Mouse (Mus musculus): Measurements from ENCODE around the gene Sdk1. TPM values are rescaled to one million over a fixed set of nuclear protein-coding genes. Genes with fewer than 3 reads are reported as not detected.

Gene Sdk1
- polyA plus RNA-seq, 1 experiment: not detected

DNA sequence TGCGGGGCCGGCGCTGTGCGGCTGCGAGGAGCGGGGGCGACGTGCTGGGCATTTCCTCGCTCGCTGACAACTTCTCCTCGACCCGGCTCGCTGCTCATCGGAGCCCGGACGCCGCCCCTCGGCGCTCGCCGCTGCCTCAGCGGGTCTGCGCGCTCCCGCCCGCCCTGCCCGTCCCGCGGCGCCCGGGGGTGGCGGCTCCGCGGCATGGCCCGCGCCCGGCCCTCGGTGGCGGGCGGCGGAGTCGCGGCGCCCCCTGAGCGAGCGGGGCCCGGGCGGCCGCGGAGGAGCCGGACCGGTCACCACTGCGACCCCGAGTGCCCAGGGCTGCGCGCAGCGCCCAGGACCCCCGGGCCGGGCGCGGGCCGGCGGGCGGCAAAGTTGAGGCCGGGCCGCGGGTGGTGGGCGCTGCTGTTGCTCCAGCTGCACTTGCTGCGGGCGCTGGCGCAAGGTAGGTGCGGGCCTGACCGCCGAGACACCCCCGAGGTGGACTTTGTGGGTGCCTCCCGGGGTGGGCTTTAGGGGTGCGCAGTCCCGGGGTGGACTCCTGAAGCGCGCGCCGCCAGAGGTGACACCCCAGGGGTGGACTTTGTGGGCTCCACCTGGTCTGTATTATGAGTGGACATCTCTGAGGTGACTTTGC lies 475 bp downstream of the Sdk1 start:
- TF ChIP-seq CTCF (IDR thresholded peaks at IDR 0.05; ENCODE audit: insufficient read depth, low read depth, low read length): no peak
- no peak for TF ChIP-seq POLR2A (IDR thresholded peaks at IDR 0.05; ENCODE audit: insufficient read depth, low read depth, low read length)
- Histone ChIP-seq H3K27ac (ENCODE audit: insufficient read depth, low read depth, low read length) (no peak overlapping the region), H3K4me1 (ENCODE audit: control insufficient read depth, insufficient read depth, low read length) (peaks cover 16% of the 10 kb centered on the region), H3K4me3 (ENCODE audit: insufficient read depth, low read depth, low read length) (peak overlapping the region; percentile 76)
- 5% methylated on average over 81 of the region's 82 CpGs for WGBS

DNA sequence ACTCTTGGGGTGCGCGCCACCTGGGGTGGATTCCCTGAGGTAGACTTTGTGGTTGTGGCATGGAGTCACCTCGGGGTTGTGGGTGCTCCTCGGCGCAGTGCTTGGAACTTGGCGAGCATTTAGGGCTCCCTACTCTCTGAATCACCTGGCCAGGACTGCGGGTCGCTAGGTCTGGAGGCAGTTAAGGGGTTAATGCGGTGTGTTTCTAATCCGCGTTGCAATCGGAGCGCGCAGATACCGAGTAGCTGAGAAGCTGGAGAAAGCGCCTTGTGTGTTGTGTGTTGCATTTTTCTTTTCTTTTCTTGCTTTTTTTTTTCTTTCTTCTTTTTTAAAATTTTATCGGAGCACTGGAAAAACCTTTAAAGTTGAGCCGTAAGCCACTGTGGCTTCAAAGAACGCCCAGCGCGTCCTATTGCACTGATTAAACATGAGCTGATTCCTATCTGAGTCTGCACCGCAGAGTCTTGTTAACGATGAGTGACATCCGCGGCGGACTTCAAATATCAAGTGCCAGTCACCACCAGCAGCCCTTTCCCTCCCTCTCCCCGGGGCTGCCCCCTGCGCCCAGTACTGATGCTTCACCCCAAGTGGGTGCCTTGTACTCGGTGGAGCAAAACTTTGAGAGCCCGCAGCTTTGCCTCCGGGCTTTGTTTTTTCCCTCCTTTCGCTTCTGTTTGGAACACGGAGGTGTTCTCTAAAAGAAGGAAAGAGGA lies 2.1 kb downstream of the Sdk1 start:
- TF ChIP-seq CTCF (IDR thresholded peaks at IDR 0.05; ENCODE audit: insufficient read depth, low read depth, low read length) (no peak), POLR2A (IDR thresholded peaks at IDR 0.05; ENCODE audit: insufficient read depth, low read depth, low read length) (no peak)
- H3K4me1 ChIP-seq (ENCODE audit: control insufficient read depth, insufficient read depth, low read length): peaks cover 16% of the 10 kb centered on the region
- H3K4me3 ChIP-seq (ENCODE audit: insufficient read depth, low read depth, low read length): peak overlapping the region; percentile 37
- H3K27ac ChIP-seq (ENCODE audit: insufficient read depth, low read depth, low read length): no peak overlapping the region
- 4% methylated on average over 33 of the region's 33 CpGs for WGBS

DNA sequence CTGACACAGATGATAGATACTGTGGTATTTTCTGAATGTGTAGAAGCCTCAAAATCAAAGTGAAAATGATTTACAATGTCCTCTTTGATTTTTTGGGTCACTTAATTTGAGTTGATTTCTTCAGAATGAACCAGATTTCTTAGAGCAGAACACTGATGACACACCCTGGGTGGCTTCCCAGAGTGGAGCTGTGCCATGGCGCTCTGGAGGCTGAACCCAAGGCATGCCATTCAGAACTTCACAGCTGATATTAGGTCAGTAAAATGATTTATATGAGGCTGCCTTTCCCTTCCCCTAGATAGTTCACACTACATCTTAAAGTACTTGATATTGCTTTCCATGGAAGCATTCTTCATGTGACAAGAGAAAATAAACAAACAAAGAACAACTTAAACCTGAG lies 23.0 kb downstream of the Sdk1 start:
- 94% methylated on average over 1 of the region's 1 CpGs for WGBS
- H3K27ac ChIP-seq (ENCODE audit: insufficient read depth, low read depth, low read length): no peak overlapping the region
- H3K4me1 ChIP-seq (ENCODE audit: control insufficient read depth, insufficient read depth, low read length): no peaks in the 10 kb centered on the region
- TF ChIP-seq POLR2A (IDR thresholded peaks at IDR 0.05; ENCODE audit: insufficient read depth, low read depth, low read length) (no peak), CTCF (IDR thresholded peaks at IDR 0.05; ENCODE audit: insufficient read depth, low read depth, low read length) (no peak)
- H3K4me3 ChIP-seq (ENCODE audit: insufficient read depth, low read depth, low read length): no peak overlapping the region

DNA sequence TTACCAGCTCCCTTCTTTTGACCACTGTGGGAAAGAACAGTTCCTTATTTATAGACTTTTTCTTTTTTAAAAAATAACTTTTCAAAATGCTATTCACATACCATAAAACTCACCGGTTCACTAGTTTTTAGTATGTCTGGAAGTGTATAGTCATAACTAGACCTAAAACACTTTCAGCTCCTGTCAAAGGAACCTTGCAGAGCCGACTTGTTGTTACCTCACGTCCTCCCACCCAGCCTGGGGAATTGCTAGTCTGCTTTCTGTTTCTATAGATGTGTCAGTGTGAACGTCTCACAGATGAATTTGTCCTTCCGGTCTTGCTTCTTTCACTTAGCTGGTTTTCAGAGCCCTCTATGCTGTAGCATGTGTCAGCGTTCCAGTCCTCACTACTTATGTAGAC lies 35.8 kb downstream of the Sdk1 start:
- Histone ChIP-seq H3K4me3 (ENCODE audit: insufficient read depth, low read depth, low read length) (no peak overlapping the region), H3K4me1 (ENCODE audit: control insufficient read depth, insufficient read depth, low read length) (no peaks in the 10 kb centered on the region), H3K27ac (ENCODE audit: insufficient read depth, low read depth, low read length) (no peak overlapping the region)
- TF ChIP-seq CTCF (IDR thresholded peaks at IDR 0.05; ENCODE audit: insufficient read depth, low read depth, low read length) (no peak), POLR2A (IDR thresholded peaks at IDR 0.05; ENCODE audit: insufficient read depth, low read depth, low read length) (no peak)
- WGBS: 80% methylated on average over 6 of the region's 6 CpGs

DNA sequence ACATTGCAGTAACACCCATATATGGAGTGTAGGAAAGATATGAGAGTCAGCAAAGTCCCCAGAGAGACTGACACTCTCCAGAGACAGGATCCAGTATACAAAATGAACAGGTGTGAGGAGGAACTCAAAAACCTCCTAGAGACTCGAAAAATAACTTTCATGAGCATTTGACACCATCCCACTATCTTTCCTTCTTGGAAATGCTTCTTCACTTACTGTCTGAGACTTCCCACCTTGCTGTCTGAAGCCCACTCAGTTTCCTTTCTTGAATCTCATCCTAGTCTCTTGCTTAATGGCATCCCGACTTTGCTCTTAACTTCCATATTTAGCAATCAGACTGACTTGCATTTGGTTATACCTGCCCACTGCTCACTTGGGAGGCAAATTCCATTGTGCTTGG lies 40.5 kb downstream of the Sdk1 start:
- TF ChIP-seq CTCF (IDR thresholded peaks at IDR 0.05; ENCODE audit: insufficient read depth, low read depth, low read length): no peak
- no peak for TF ChIP-seq POLR2A (IDR thresholded peaks at IDR 0.05; ENCODE audit: insufficient read depth, low read depth, low read length)
- WGBS: 76% methylated on average over 2 of the region's 2 CpGs
- H3K4me3 ChIP-seq (ENCODE audit: insufficient read depth, low read depth, low read length): no peak overlapping the region
- no peak overlapping the region for H3K27ac ChIP-seq (ENCODE audit: insufficient read depth, low read depth, low read length)
- no peaks in the 10 kb centered on the region for H3K4me1 ChIP-seq (ENCODE audit: control insufficient read depth, insufficient read depth, low read length)

DNA sequence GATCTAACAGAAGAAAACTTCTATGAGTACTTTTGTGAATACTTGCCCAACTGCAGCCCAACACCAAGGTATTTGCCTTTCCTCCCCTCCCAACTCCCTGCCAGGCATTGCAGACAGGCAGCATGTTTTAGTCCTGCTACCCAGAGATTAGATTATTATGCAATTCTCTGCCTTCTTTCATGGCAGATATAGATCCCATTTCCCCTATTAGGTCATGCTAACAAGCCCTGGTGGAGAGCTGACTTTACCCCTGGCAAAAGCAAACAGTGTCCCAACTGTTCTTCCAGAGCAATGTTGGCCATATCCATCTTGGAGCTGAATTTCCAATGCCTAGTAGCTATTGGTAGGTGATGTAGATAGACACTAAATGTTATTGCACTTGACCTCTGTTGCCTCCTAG lies 48.3 kb downstream of the Sdk1 start:
- Histone ChIP-seq H3K4me3 (ENCODE audit: insufficient read depth, low read depth, low read length) (no peak overlapping the region), H3K27ac (ENCODE audit: insufficient read depth, low read depth, low read length) (no peak overlapping the region), H3K4me1 (ENCODE audit: control insufficient read depth, insufficient read depth, low read length) (no peaks in the 10 kb centered on the region)
- no peak for TF ChIP-seq CTCF (IDR thresholded peaks at IDR 0.05; ENCODE audit: insufficient read depth, low read depth, low read length)

DNA sequence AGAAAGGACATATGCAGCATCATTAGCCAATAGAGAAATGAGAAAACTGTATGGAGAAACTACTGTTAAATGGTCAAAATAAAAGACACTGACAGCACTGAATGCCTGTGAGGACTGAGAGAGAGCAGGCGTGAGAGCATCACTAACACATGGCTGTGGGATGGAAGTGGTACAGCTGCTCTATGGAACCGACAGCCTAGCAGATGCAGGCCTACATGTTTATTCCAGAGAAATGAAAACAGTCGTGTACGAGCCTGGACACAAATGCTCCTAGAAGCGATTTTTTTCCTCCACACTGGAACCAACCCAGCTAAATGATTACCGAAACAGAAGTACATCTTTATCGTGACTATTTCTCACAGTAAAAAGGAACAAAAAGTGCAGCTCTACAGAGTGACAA lies 54.0 kb downstream of the Sdk1 start:
- WGBS: 83% methylated on average over 7 of the region's 7 CpGs
- H3K4me3 ChIP-seq (ENCODE audit: insufficient read depth, low read depth, low read length): no peak overlapping the region
- TF ChIP-seq CTCF (IDR thresholded peaks at IDR 0.05; ENCODE audit: insufficient read depth, low read depth, low read length): no peak
- no peak for TF ChIP-seq POLR2A (IDR thresholded peaks at IDR 0.05; ENCODE audit: insufficient read depth, low read depth, low read length)
- H3K4me1 ChIP-seq (ENCODE audit: control insufficient read depth, insufficient read depth, low read length): no peaks in the 10 kb centered on the region
- H3K27ac ChIP-seq (ENCODE audit: insufficient read depth, low read depth, low read length): no peak overlapping the region

DNA sequence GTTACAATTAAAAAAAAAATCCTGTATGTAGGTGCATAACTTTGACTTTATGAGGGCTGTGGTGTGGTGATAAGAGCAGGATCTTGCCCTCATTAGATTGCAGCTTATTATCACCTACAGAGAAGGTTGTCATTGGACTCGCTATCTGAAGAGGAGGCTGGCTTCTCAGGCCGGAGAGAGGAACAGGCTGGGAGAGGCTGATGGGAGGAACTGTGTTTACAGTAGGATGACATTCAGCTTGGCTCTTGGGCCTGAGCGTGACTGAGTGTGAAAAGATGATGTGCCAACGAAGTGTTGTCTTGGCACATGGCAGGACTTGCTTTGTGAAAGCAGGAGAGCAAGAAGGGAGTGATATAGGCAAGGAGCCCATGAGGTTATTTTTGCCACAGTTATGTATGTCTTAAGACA lies 61.0 kb downstream of the Sdk1 start:
- no peak overlapping the region for H3K4me3 ChIP-seq (ENCODE audit: insufficient read depth, low read depth, low read length)
- H3K27ac ChIP-seq (ENCODE audit: insufficient read depth, low read depth, low read length): no peak overlapping the region
- H3K4me1 ChIP-seq (ENCODE audit: control insufficient read depth, insufficient read depth, low read length): peaks cover 3% of the 10 kb centered on the region; the same call in 1 of the 2 replicates
- no peak for TF ChIP-seq CTCF (IDR thresholded peaks at IDR 0.05; ENCODE audit: insufficient read depth, low read depth, low read length)
- TF ChIP-seq POLR2A (IDR thresholded peaks at IDR 0.05; ENCODE audit: insufficient read depth, low read depth, low read length): no peak
- 78% methylated on average over 4 of the region's 4 CpGs for WGBS

DNA sequence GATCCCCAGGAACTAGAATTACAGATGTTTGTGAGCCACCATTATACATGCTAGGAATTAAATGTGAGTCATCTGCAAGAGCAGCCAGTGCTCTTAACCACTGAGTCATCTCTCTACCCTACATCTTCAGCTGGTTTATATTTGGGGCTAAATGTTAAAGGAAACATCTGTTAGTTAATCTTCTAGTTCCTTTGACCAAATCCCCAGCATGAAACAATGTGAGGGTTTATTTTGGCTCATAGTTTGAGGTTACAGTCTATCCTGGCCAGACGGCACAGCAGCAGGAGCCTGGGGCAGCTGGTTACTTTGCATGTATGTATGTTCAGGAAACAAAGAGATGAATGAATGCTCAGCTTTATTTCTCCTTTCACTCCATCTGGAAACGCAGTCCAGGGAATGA lies 62.5 kb downstream of the Sdk1 start:
- Histone ChIP-seq H3K27ac (ENCODE audit: insufficient read depth, low read depth, low read length) (peak overlapping the region; percentile 82), H3K4me1 (ENCODE audit: control insufficient read depth, insufficient read depth, low read length) (peaks cover 3% of the 10 kb centered on the region; the same call in 1 of the 2 replicates), H3K4me3 (ENCODE audit: insufficient read depth, low read depth, low read length) (no peak overlapping the region)
- TF ChIP-seq CTCF (IDR thresholded peaks at IDR 0.05; ENCODE audit: insufficient read depth, low read depth, low read length) (no peak), POLR2A (IDR thresholded peaks at IDR 0.05; ENCODE audit: insufficient read depth, low read depth, low read length) (no peak)
- WGBS: 48% methylated on average over 2 of the region's 2 CpGs

Measured in olfactory bulb, adult 2 months (tissue).